Mouse (Mus musculus) megakaryocyte, embryonic 14.5 days (primary cell): ENCODE measurements around the gene Apol8.

ENCODE experiments used
- FLI1 ChIP-seq: IDR thresholded peaks from 2 replicates; pipeline ENCODE4 v1.6.1; 2012; ENCODE audit warnings: low read length, inconsistent platforms, mixed read lengths
- GATA1 ChIP-seq: IDR thresholded peaks from 3 replicates; pipeline ENCODE4 v1.6.1; 2012; ENCODE audit warnings: mixed read lengths, low read length, inconsistent platforms, borderline replicate concordance

- no peak for TF ChIP-seq GATA1
- TF ChIP-seq FLI1: no peak
These were observed 12.2 kb downstream of the Apol8 start for GRCm38 (mm10) chr15:77744632-77745031.
